Mouse (Mus musculus) layer of hippocampus, adult 9-11 months (tissue): ENCODE measurements around the gene Ermard.
A peak's percentile ranks its signal among the peaks of the same experiment; 100 is the strongest.

Source experiments
- DNase-seq: peaks from one replicate; pipeline ENCODE4 v3.0.0; 2022

Ermard gene

DNA sequence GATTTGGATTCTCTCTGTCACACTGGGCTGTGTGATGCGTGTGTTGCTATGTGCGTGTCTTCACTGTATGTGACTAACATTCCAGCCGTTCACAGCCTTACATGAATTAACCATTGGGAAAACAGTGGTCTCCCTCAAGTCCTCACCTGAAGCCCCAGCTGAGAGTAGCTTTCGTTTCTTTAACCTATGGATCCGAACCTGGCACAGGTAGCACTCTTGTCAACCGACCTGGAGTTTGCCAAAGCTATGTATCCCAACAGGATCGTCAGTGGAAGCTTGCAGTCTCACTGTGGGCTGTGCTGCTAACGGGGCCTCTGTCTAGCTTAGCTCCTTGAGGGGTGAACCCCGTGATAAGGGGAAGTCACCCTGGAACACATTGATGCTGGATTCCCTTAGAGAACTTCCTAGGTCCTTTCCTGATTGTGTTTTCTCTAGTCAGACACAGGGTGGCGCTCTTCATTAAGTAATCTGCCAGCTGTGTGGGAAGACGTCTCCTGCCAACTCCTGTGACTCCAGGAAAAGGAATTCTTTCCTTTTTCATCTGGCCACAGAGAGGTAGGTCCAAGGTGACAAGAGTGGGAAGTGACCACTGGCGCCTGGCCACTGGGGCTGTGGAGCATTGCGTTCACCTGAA, 24.5 kb downstream of the Ermard start:
- no peak for DNase-seq

DNA sequence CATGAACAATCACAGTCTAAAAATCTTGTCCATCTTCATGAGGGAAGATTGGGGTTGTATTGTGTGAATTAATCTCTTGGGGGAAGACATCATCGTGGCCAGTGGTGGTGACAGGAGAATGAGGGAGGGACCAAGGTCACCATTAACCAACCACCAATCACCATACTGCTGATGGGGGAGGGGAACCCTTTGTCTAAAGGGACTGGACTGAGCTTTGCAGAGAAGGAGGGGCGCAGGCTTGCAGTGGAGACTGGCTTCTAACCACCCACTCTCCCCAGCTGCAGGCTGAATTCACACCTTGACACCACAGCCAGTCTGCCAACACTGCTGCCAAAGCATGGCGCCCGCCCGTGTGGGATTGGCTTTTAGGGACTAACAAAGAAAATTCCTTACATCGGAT, 25.1 kb downstream of the Ermard start:
- no peak for DNase-seq

DNA sequence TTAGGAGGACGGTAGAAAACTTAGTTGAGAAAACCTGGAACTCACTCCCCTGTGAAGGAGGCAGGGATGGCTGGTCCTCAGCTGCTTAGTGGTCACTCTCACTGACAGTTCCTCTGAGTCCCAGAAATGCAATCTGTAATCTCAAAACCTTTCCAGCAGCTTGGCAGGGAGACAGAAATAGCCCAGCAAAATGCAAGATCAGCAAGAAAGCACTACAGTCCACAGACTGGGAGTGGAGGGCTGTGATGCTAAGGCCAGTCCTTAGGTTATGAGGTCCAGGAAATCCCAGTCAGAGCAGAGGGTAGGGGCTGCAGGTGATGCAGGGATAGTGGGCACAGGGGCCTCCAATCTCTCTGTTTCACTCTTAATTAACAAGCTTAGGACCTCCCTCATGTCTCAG, 25.9 kb downstream of the Ermard start:
- no peak for DNase-seq

DNA sequence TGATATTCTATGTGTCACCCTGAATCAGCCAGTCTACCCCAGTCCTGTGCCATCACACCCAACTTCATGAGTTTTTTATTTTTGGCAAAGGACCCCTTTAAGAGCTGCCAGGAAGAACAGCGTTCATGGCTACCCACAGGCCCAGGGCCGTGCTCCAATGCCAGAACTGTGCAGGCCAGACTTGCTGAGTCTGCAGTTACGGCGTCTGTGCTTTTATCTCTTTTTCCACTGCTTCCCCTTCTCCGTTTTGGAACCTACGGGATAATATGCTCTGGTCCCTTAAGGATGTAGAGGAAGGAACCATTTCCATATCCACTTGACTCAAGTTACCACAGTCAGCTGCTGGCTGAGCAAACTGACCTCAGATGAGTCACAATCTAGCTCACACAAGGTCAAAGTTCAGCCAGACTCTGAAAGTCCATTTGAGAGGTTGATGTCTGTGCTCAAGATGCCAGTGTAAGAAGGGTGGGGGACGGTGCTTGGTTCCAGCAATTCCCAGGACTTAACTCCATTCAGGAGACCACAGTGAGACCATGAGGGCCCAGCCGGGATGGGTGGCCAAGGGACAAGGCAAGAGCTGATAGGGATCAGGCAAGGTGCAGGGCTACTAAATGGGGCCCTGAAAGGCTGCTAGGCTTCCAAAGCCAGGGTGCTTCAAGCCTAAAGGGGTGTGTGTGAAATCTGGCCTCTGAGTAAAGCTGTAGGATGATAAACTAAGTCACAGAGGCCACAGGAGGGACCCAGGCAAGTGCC, 27.2 kb downstream of the Ermard start:
- no peak for DNase-seq

DNA sequence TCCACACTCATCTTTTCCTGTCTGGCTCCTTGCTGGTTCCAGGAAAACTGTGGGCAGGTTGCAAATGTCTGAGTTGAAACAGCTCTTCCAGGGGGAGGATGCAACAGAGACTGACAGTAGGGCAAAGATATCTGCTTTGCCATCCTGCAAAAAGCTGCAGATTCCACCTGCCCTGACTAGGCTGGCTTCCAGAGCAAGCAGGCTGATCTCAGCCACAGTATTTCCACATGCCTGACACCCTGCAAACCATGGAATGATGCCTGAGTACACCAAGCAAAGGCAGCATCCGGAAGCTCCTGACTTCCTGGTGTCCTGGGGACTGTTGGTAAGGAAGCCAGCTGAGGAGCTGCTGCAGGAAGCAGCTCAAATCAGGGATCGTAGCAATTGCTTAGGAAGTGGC, 28.1 kb downstream of the Ermard start:
- peak; percentile 42 for DNase-seq

DNA sequence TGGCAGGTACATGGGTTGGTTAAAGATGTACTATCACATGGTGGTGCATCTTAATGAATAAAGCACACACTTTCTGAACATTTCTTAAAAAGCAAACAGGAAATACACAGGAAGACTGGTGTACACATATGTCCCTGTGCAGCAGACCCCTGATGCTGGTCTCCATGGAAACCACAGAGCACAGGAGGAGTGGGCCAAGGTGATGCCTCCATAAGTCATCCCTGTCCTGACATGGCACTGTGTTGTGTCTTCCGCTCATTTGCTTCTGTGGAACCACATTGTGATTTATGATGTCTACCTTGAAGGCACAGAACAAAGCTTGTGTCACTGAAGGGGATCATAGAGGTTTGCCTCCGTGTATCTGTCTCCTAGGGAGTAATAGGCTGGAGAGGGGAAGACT, 31.2 kb downstream of the Ermard start:
- DNase-seq, result no peak

DNA sequence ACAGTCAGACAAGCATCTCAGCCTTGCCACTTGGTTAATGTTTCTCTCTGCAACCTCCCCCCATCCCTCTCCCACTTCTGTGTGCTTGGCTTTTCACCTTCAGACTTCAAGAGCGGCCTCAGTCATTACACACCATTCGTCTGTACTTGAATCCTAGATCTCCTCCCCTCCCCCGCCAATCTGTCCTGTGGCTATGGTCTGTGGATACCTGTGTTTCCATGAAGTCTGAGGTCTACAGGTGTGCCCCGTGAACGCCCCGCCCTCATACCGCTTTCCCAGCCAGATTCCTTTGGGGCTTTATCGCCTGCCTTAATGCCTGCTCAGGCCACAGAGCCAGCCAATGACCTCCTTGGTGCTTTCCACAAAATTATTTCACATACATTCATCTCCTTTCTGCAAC, 34.0 kb downstream of the Ermard start:
- DNase-seq, result no peak

DNA sequence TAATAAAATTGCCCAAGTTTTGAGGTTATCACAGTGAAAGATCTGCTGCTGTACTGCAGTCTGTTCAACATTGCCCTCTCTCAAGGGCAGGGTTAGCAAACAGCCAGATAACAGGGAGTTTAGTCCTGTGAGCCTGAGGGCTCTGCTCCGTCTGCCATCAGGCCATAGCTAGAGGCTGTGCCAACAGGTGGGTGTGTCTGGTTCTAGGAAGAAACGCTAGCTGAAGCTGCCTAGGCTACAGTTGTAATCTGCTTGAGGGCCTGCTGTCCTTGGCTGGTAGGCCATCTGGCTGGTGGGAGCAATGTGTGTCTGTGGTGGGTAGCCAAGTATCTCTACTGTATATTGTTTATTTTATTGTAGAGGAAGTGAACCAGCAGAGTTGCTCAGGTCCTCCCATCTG, 36.5 kb downstream of the Ermard start:
- peak; percentile 57 for DNase-seq

DNA sequence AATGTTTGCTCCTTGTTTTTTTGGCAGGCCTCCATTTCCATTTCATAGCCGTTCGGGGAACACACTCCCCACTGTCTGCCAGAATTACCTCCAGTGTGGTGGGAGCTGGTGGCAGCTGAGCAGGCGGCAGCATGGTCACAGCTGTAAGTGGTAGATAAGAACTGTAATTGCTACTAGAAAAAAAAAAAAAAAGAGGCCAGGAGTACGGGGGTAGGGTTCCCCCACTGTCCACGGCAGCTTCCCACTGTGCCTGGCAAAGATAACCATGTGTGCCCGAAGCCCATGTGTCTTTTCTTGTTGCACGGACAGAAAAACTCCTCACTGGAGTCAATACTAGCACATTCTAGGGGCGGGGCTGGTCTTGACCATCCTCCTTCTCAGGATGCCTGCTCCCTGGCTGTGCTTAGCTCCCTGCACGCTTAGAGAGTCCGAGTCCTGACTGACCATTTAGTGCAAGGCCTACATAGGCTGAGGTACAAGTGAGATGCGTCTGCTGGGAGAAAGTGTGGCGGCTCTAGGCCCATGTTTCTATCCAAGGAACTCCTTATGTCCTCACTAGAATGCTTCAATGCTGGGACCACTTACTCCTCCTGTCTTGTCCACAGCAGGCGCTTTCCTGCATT, 43.3 kb downstream of the Ermard start:
- no peak for DNase-seq

DNA sequence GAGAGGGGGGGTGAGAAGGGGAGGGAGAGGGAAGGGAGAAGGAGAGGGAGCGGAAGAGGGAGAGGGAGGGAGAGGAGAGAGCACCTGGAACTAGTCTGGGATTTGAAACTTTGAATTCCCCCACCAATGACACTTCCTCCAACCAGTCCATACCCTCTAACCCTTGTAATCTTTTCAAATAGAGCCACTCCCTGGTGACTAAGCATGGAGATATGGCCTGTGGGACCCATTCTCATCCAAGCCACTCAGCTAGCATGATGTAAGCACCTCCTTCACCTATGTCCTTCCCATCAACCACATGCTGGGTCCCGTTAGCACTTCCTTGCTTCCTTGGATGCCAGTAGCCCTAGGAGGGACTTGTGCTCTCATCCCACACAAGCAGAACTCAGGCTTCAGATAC, 44.0 kb downstream of the Ermard start:
- DNase-seq, result no peak

DNA sequence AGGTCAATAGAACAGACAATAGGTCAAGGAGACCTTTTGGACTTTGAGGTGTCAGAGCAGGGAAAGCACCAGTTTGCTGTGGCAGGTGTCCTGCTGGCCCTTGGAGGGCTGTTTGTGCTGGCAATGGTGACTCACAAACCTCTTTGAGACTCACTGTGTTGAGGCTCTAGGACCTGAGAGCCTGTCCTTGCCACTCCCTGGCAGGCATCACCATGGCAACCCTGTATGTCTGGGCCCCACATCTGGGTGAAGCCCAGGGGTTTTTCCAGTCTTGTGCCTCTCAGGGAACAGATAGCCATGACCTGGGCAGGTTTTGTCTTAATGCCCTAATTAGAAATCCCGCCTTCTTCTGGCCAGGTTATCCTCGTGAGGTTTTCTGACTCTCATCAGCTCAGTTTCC, 47.2 kb downstream of the Ermard start:
- no peak for DNase-seq

DNA sequence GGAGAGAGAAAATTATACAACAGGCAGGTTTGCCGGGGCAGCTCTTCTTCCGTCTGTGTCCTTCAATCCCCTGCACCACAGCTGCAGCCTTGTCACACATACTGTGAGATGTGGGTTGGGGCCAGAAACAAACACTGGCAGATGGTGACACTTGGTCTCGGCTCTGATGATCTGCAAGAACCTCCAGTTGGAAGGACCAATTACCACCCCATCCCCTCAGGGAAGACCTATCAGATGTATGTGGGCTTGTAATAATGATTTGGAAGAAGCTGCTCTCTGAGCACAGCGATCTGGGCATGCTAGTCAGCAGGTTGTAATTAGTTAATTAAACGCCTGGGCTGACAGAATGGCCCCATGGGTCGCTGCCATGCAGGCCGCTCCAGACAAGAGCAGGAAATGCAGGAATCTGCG, 47.6 kb downstream of the Ermard start:
- DNase-seq, result no peak

DNA sequence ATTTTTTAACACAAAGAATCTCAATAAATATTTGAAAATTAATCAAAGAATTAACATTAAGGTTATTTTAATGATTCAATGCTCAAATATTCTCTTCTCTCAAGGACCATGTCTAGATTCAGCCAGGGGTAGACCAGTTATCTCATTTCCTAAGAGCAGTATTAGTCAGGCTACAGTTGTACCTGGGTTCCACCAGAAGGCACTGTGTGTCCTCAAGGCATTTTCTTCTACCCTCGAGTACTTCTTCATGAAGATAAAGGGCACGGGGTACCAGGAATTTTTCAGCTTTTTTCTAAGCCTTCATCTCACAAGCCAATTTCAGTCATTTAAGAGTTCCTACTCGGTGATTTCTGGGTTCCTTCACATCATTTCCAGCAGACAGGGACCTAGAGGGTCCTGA, 50.7 kb downstream of the Ermard start:
- DNase-seq, result no peak

DNA sequence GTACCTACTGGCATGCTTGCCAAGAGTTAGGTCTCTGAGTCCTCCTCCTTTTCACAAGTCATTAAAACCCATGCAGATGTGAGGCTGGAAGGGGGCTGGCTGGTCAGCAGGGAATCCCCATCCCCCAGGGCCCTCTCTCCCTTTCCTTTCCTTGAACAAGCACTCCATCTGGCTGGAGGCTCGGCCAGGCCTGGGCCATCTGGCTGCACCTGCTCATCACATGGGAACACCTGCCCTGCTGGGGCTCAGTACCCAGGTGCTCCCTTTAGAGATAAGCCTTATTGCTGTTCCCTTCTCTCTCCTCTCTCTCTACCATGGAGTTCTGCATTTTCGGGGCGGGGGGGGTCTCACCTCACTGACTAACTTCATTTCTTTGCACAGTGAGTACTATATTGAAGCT, 52.5 kb downstream of the Ermard start:
- no peak for DNase-seq

DNA sequence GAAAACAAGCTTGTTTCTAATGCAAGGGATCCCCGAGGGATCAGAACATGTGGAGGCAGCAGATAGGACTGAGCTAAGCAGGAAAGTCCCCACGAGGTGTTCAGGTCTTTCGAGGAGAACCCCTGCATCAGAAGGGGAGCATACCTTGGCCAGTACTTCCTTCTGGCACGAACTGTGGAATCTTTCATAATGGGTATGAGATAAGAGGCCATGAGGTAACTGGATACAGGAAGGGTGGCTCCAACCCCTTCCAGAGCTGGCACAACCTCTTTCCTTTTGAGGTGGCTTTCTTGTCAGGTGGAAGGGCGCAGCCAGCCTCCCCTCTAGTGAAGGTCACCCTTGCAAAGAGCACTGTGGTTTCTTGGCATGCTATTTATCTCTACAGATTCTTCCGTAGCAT, 55.8 kb downstream of the Ermard start:
- DNase-seq, result no peak

DNA sequence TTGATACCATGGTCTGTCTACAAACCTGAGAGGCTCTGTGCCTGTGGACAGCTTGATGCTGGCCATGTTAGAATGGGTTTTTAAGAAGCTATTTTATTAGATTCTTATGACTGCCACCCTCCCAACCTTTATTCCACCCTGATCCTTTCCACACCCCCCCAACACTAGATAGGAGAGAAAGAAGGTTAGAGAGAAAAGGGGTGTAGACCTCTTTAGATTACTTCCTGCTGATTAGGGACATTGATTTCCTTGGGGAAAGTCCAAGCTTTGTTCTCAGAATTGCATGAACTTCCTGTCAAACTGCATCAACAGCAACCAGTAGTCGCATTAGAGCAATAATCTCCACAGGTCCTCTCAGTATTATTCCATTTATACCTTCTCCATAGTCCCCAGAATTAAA, 57.7 kb downstream of the Ermard start:
- DNase-seq, result no peak

DNA sequence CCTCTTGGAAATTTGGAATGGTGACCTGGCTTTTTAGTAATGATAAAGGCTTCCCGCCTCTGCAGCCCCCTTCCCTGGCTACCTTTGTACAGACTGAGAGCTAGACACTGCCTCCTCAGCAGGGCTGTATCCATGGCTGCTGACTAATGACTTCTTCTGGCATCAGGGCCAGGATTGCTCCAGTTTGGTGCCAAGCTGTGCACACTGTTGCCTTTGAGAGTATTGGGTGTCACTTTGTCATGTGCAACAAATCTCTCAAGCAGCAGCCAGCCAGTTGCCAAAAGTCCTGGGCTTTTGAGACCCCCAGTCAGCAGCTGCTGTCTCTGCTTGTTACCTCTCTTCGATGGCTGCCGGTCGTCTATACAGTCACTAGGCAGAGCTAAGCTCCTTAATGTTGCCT, 60.3 kb downstream of the Ermard start:
- no peak for DNase-seq

DNA sequence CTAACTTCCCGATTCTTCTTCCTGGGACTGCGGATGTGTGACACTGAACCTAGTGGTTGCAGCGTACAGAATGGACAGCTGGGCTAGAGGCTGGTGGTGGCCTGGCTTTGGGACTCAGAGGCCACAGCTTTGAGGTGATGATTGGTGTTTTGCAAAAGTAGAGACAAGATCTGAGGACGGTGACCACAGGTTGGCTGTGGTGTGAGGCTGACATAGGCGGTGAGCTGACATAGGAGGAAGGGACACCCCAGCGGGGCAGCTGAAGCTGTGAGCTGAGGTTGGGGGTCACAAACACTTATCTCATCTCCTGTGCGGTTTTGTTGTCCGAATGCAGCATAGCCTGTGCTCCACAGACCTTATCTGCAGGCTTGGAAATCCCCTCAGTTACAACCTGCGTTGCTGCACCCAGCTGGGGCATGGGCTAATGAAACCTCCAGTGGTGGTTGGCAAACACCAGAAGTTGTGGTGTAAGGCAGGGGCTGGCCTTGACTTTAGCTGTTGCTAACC, 66.2 kb downstream of the Ermard start:
- no peak for DNase-seq

DNA sequence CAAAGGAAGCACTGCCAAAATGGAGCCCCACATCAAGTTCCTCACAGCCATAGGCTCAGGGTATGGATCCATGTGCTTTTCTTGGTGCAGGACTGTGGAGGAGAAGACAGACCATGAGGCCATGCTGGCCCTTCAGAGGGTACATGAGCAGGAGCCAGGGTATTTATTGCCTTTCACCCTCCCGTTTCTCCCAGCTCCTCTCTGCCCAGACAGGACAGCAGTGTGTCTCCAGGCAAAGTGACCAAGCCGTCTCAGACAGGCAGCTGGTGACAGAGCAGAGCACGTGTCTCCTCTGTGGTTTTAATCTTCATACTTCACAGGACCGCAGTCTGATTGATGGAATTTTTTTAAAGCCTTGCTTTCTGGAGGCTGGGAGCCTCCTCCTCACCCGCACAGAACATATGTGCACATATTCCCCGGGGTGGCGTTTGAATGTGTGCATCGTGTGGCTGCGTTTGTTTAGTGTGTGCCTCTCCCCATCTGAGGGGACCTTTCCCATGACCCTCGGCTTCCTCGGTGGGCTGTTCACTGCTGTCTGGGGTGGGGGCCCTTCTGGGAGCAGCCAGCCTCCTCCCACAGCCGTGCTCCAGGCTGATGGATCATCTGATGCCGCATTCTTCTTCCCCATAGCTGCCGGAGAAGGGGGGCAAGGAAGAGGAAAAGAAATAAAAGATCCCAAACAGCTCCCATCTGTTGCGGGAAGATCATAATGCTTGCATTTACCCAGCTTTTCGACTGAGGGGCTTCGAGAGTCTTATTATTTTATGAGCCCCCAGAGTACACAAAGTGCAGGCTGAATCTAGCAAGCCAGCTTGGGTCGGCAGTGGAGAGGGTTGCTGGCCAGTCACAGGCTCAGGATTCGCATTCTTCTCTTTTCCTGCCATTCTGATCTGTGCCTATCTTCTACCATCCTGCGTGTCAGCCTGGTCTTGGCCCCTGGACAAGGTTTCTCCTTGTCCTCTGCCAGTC, 67.7 kb downstream of the Ermard start:
- DNase-seq, result peak; percentile 44

DNA sequence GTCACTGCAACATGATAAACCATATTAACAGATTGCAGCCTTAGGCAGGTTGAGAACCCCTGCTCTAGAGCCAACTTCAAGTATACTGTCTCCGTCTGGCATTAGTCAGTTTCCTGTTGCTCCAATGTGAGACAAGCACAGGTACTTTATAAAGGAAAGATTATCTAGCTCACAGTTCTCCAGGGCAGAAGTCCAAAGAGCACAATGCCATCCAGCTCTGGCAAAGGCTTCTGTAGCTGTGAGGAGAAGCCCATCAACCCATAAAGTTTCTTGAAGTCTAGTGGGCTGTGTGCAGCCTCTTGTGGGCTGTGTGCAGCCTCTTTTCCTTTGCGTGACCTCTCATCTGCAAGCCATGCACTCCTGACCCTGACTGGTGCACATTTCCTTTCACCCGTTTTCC, 74.5 kb downstream of the Ermard start:
- DNase-seq, result no peak

DNA sequence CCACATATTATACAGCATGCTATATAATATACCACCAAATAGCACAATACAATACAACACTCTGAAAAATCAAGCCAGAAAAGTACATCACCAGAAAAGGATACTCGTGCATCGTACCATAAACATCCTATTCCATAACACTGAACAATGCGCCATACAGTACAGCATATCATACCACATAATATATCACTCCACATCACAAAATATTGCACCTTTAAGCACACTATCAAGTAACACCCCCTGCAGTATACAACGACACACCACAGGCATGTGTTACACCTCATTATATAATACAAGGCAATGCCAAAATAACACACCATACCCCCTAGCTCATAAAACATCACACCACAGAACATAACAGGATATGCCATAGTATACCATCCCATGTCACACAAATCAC, 79.1 kb downstream of the Ermard start:
- DNase-seq, result no peak

DNA sequence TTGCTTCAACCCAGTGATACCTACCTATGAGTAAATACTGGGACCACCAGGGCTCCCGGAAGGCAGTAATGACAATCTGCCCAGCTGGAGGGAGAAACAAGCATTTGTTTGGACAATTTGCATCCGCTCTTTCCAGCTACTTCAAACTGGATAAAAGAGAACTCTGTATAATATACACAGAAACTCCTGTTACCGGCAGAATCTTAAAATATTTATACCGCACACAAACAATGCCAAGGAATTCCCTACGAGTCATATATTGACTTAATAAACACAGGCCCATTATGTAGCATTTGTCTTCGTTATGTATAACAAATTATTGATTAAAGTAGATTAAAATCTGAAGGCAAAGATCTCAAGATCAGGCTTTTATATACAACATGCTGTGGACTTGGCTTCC, 79.6 kb downstream of the Ermard start:
- no peak for DNase-seq

DNA sequence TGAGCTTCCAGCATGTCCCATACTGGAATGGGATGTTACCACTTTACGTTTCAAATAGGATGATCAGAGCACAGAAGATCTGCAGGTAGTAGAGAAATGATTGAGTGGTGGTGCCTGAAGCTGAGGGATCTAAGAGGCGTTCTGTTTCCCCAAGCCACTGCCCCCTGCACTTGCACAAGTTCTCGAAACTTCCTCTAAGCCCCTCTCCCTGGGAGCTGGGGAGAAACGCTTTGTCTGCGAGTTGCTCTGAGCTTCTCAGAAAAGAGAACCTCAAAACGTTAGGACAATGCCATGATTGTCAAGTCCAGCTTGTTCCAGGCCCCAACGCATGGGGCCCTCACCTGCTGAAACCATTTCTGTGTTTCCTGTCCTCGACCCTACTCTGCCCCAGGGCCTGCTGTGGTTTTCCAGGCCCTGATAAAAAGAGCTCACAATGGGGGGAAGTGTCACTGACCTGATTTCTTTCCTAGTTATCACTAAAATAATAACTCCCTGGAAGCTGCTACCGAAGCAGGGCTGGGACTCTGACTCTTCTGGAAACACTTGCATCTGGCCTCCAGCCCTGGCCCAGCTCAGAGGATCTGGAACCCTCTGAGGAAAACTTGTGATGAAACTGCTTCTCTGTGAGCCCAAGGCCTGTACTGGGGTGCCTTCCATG, 88.8 kb downstream of the Ermard start:
- no peak for DNase-seq
